Mouse (Mus musculus) megakaryocyte, embryonic 14.5 days (primary cell): Measurements from ENCODE around the gene Stab2. TPM values are rescaled to one million over a fixed set of nuclear protein-coding genes. Genes with fewer than 3 reads are reported as not detected.

ENCODE experiments used
- H3K27me3 ChIP-seq: replicated peaks from 2 replicates; pipeline ENCODE3; 2012; ENCODE audit warnings: inconsistent platforms
- H3K36me3 ChIP-seq: replicated peaks from 2 replicates; pipeline ENCODE3; 2012; ENCODE audit warnings: low read length, inconsistent platforms, mixed read lengths
- H3K4me1 ChIP-seq: 2 replicates; pipeline ENCODE4 v1.6.1; 2012; ENCODE audit warnings: inconsistent platforms
- H3K4me3 ChIP-seq: replicated peaks from 2 replicates; pipeline ENCODE3; 2012; ENCODE audit warnings: moderate library complexity, mild to moderate bottlenecking, inconsistent platforms
- H3K9me3 ChIP-seq: 2 replicates; pipeline ENCODE4 v1.6.1; 2012; ENCODE audit warnings: inconsistent platforms
- FLI1 ChIP-seq: IDR thresholded peaks from 2 replicates; pipeline ENCODE4 v1.6.1; 2012; ENCODE audit warnings: low read length, inconsistent platforms, mixed read lengths
- GATA1 ChIP-seq: IDR thresholded peaks from 3 replicates; pipeline ENCODE4 v1.6.1; 2012; ENCODE audit warnings: mixed read lengths, low read length, inconsistent platforms, borderline replicate concordance
- polyA plus RNA-seq: library from polyadenylated mRNA; stranded (reverse); fragments of >175 nt; gene quantifications from 2 replicates; pipeline ENCODE4 v1.2.3, GENCODE M21; 2012; ENCODE audit warnings: low replicate concordance; ENCODE audit not compliant: insufficient read depth

Stab2 gene
- polyA plus RNA-seq, 1 experiment: 2.0 TPM

DNA sequence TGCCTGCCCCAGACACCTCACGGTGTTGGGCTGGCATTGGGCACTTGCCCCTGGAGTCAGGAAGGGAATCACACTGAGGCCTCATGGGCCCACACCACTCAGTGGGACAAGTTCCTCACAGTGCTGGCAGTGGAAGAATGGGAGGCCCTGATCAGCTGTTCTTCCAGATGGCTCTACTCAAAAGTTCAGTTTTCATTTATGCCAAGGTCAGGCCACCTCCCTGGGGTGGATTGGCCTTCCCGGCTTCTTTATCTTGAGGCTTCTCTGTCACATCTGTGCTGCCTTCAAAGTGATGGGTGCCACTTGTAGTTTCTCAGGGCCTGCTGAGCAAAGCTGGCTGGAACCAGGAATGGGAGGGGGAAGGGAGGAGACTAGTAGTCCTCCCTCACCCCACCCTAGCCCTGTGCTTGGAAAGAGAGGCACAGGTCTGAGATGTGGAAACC is 214.3 kb downstream of the Stab2 start:
- Histone ChIP-seq H3K9me3 (peaks cover 4% of the 10 kb centered on the region; the same call in 1 of the 2 replicates), H3K36me3 (peaks cover 31% of the 10 kb centered on the region), H3K4me1 (peaks cover 35% of the 10 kb centered on the region), H3K4me3 (no peak overlapping the region), H3K27me3 (no peaks in the 10 kb centered on the region)
- TF ChIP-seq GATA1: no peak
- TF ChIP-seq FLI1: no peak

DNA sequence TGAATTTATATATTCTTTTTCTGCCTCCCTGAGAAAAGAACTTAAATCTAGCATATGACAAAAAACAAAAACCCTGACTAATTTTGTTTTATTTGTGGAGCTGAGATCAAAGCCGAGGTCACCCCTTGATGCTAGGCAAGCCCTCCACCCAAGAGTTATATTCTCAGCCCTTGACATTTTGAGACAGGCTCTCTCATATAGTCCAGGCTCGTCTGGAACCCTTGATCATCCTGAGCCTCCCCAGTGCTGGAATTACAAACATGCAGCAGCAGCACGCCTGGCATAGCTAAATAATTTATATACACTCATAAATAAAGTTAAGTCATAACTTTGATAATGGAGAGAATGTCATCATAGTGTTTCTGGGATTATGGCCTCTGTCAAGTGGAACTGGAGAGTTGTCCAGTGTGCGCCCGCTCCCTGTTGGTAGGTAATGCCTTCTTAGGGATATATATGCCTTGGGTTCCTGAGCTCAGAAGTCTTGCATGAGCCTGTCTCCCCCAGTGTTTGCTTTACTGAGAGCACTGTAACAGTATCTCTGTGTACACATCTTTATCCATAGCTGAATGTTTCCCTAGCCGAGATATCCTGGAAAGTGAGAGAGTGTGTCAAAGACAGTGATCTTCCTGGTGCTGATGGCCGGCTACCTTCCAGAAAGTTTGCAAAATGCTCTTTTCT is 216.2 kb downstream of the Stab2 start:
- no peaks in the 10 kb centered on the region for H3K27me3 ChIP-seq
- peaks cover 33% of the 10 kb centered on the region for H3K36me3 ChIP-seq
- TF ChIP-seq GATA1: no peak
- TF ChIP-seq FLI1: no peak
- H3K9me3 ChIP-seq: peaks cover 4% of the 10 kb centered on the region; the same call in 1 of the 2 replicates
- no peak overlapping the region for H3K4me3 ChIP-seq
- H3K4me1 ChIP-seq: peaks cover 47% of the 10 kb centered on the region

Other genes starting within 250 kb of the Stab2 start
- not detected in 2 replicates for gene Gm49358, start 244.1 kb downstream of the Stab2 start, polyA plus RNA-seq
- gene Nt5dc3, start 229.0 kb downstream of the Stab2 start, polyA plus RNA-seq: 0.95 and 1.2 TPM in 2 replicates
- gene 1700113H08Rik, start 50.0 kb upstream of the Stab2 start, polyA plus RNA-seq: not detected in 2 replicates